Mouse (Mus musculus): ENCODE data around the gene Olfr645. TPM values are rescaled to one million over a fixed set of nuclear protein-coding genes. Genes with fewer than 3 reads are reported as not detected.

Olfr645 gene
- not detected in 2 replicates for polyA plus RNA-seq (2012; rRNA removed)

DNA sequence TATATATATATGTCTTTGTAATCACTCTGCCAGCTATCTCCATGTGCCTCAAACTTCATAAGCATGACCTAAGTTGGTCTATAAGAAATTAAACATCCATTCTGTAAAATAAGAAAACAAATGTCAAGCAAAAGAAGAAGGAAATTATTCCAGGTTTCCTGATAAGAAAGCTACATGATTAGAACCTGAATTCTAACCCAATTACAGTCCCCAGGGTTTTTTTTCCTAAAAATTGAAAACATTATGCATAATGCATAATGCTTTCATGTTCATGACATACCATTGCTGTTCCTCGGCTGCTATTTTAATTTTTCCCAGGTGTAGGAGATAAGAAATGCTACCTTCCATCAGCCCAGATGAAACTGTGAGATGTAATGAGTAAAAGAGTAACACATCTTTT is at the start of gene Olfr645:
Olfr645 (minus strand) TSS at position 101 of the 400 bp plus-strand sequence.
- WGBS = 92% methylated on average over 1 of the region's 1 CpGs
- Histone ChIP-seq H3K27me3 (ENCODE audit: control insufficient read depth, insufficient read depth, low read length) (no peaks in the 10 kb centered on the region), H3K36me3 (ENCODE audit: control insufficient read depth, insufficient read depth, low read length) (no peaks in the 10 kb centered on the region), H3K4me1 (replicated peaks; ENCODE audit: control insufficient read depth, insufficient read depth, low read length) (no peaks in the 10 kb centered on the region), H3K27ac (ENCODE audit: control insufficient read depth, insufficient read depth, low read length) (no peak within 1 kb of the TSS), H3K4me3 (ENCODE audit: control insufficient read depth, insufficient read depth, low read length) (no peak within 1 kb of the TSS)
- TF ChIP-seq POLR2A (IDR thresholded peaks at IDR 0.05; ENCODE audit: control insufficient read depth, extremely low read depth, insufficient read depth, low read length, poor library complexity) (no peak), CTCF (IDR thresholded peaks at IDR 0.05; ENCODE audit: borderline replicate concordance, control insufficient read depth, extremely low read depth, insufficient read depth, low read length, poor library complexity) (no peak)
- no peak for DNase-seq

GRCm38 (mm10) chr7:104129726-104130125 is 44.5 kb upstream of the Olfr645 start, which contains the start of gene Ubqln5:
TSS of gene Ubqln5 (minus strand) at chr7:104129826.
- H3K4me1 ChIP-seq (replicated peaks; ENCODE audit: control insufficient read depth, insufficient read depth, low read length) = no peaks in the 10 kb centered on the region
- TF ChIP-seq CTCF (IDR thresholded peaks at IDR 0.05; ENCODE audit: borderline replicate concordance, control insufficient read depth, extremely low read depth, insufficient read depth, low read length, poor library complexity) = no peak
- no peak for TF ChIP-seq POLR2A (IDR thresholded peaks at IDR 0.05; ENCODE audit: control insufficient read depth, extremely low read depth, insufficient read depth, low read length, poor library complexity)
- H3K27ac ChIP-seq (ENCODE audit: control insufficient read depth, insufficient read depth, low read length) = no peak within 1 kb of the TSS
- 82% methylated on average over 5 of the region's 5 CpGs for WGBS
- no peak within 1 kb of the TSS for H3K4me3 ChIP-seq (ENCODE audit: control insufficient read depth, insufficient read depth, low read length)
- H3K36me3 ChIP-seq (ENCODE audit: control insufficient read depth, insufficient read depth, low read length) = no peaks in the 10 kb centered on the region
- H3K27me3 ChIP-seq (ENCODE audit: control insufficient read depth, insufficient read depth, low read length) = no peaks in the 10 kb centered on the region
- no peak for DNase-seq

GRCm38 (mm10) chr7:104104757-104104972 is 19.4 kb upstream of the Olfr645 start, which contains the start of gene Olfr646:
TSS of gene Olfr646 (plus strand) at chr7:104104873.
- H3K36me3 ChIP-seq (ENCODE audit: control insufficient read depth, insufficient read depth, low read length) = no peaks in the 10 kb centered on the region
- no peaks in the 10 kb centered on the region for H3K4me1 ChIP-seq (replicated peaks; ENCODE audit: control insufficient read depth, insufficient read depth, low read length)
- no peak for DNase-seq
- no peak for TF ChIP-seq POLR2A (IDR thresholded peaks at IDR 0.05; ENCODE audit: control insufficient read depth, extremely low read depth, insufficient read depth, low read length, poor library complexity)
- no peak for TF ChIP-seq CTCF (IDR thresholded peaks at IDR 0.05; ENCODE audit: borderline replicate concordance, control insufficient read depth, extremely low read depth, insufficient read depth, low read length, poor library complexity)
- no peaks in the 10 kb centered on the region for H3K27me3 ChIP-seq (ENCODE audit: control insufficient read depth, insufficient read depth, low read length)
- H3K4me3 ChIP-seq (ENCODE audit: control insufficient read depth, insufficient read depth, low read length) = no peak within 1 kb of the TSS
- no peak within 1 kb of the TSS for H3K27ac ChIP-seq (ENCODE audit: control insufficient read depth, insufficient read depth, low read length)

- no peaks in the 10 kb centered on the region for H3K27me3 ChIP-seq (ENCODE audit: control insufficient read depth, insufficient read depth, low read length)
- TF ChIP-seq POLR2A (IDR thresholded peaks at IDR 0.05; ENCODE audit: control insufficient read depth, extremely low read depth, insufficient read depth, low read length, poor library complexity) = no peak
- TF ChIP-seq CTCF (IDR thresholded peaks at IDR 0.05; ENCODE audit: borderline replicate concordance, control insufficient read depth, extremely low read depth, insufficient read depth, low read length, poor library complexity) = no peak
- no peaks in the 10 kb centered on the region for H3K4me1 ChIP-seq (replicated peaks; ENCODE audit: control insufficient read depth, insufficient read depth, low read length)
- no peak for DNase-seq
- no peaks in the 10 kb centered on the region for H3K36me3 ChIP-seq (ENCODE audit: control insufficient read depth, insufficient read depth, low read length)
- H3K4me3 ChIP-seq (ENCODE audit: control insufficient read depth, insufficient read depth, low read length) = no peak overlapping the region
- WGBS = 16% methylated on average over 4 of the region's 4 CpGs
- no peak overlapping the region for H3K27ac ChIP-seq (ENCODE audit: control insufficient read depth, insufficient read depth, low read length)
Observed at GRCm38 (mm10) chr7:104103913-104104756, 18.9 kb upstream of the Olfr645 start.

DNA sequence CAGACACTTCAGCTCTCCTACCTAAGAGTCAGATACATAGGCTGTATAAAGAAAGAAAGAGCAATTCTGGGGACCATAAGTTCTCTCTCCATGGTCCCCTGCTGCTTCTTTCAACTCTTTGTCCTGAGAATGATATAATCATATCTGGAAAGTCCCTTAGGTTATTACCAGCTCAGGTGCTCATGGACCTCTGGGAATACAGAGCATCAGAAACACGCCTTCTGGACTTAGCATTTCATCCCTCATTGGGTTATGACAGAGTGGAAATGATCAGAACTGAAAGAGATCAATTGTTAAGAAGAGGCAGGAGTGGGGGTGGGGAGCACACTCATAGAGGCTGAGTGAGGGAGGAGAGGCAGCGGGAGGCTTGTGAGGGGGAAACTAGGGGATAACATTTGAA is 13.5 kb downstream of the Olfr645 start, which contains the start of gene Olfr644:
Olfr644 (minus strand) TSS at position 101 of the 400 bp plus-strand sequence.
- no peak for DNase-seq
- TF ChIP-seq CTCF (IDR thresholded peaks at IDR 0.05; ENCODE audit: borderline replicate concordance, control insufficient read depth, extremely low read depth, insufficient read depth, low read length, poor library complexity) (no peak), POLR2A (IDR thresholded peaks at IDR 0.05; ENCODE audit: control insufficient read depth, extremely low read depth, insufficient read depth, low read length, poor library complexity) (no peak)
- Histone ChIP-seq H3K36me3 (ENCODE audit: control insufficient read depth, insufficient read depth, low read length) (no peaks in the 10 kb centered on the region), H3K4me1 (replicated peaks; ENCODE audit: control insufficient read depth, insufficient read depth, low read length) (no peaks in the 10 kb centered on the region), H3K27me3 (ENCODE audit: control insufficient read depth, insufficient read depth, low read length) (no peaks in the 10 kb centered on the region), H3K4me3 (ENCODE audit: control insufficient read depth, insufficient read depth, low read length) (no peak within 1 kb of the TSS), H3K27ac (ENCODE audit: control insufficient read depth, insufficient read depth, low read length) (no peak within 1 kb of the TSS)
- 93% methylated on average over 2 of the region's 2 CpGs for WGBS

- TF ChIP-seq CTCF (IDR thresholded peaks at IDR 0.05; ENCODE audit: borderline replicate concordance, control insufficient read depth, extremely low read depth, insufficient read depth, low read length, poor library complexity) = no peak
- TF ChIP-seq POLR2A (IDR thresholded peaks at IDR 0.05; ENCODE audit: control insufficient read depth, extremely low read depth, insufficient read depth, low read length, poor library complexity) = no peak
- no peaks in the 10 kb centered on the region for H3K36me3 ChIP-seq (ENCODE audit: control insufficient read depth, insufficient read depth, low read length)
- WGBS = 78% methylated on average over 2 of the region's 2 CpGs
- no peaks in the 10 kb centered on the region for H3K27me3 ChIP-seq (ENCODE audit: control insufficient read depth, insufficient read depth, low read length)
- H3K4me3 ChIP-seq (ENCODE audit: control insufficient read depth, insufficient read depth, low read length) = no peak within 1 kb of the TSS
- no peak within 1 kb of the TSS for H3K27ac ChIP-seq (ENCODE audit: control insufficient read depth, insufficient read depth, low read length)
- H3K4me1 ChIP-seq (replicated peaks; ENCODE audit: control insufficient read depth, insufficient read depth, low read length) = no peaks in the 10 kb centered on the region
- no peak for DNase-seq
Observed at GRCm38 (mm10) chr7:104061345-104061744, 23.9 kb downstream of the Olfr645 start, which contains the start of gene 4930516K23Rik. TSS of gene 4930516K23Rik (minus strand) at chr7:104061445.

All from thymus, adult 2 months (tissue).